Mouse (Mus musculus) embryonic facial prominence, embryonic 14.5 days (tissue): ENCODE measurements at regions not wholly inside any gene's neighbourhood (a gene's known extent, or its start where the extent isn't known, plus 50 kb on each side); places are given as distances from the start of the nearest gene placed in this dataset.

Source experiments
- ATAC-seq: fragments of 200-750 bp; cut with Nextera tagmentation; 2 replicates; pipeline ENCODE4 v1.8.0; 2017; ENCODE audit warnings: low read depth, moderate number of reproducible peaks, moderate TSS enrichment
- DNase-seq: peaks from one replicate; pipeline ENCODE4 v3.0.0-alpha.2; 2015; ENCODE audit warnings: low spot score
- H3K27ac ChIP-seq: fragments of 300-500 bp; sonication (generic); replicated peaks from 2 replicates; pipeline ENCODE4 v1.5.1; 2014; ENCODE audit warnings: low read depth, mild to moderate bottlenecking, low read length, moderate library complexity
- H3K27me3 ChIP-seq: fragments of 300-500 bp; sonication (generic); replicated peaks from 2 replicates; pipeline ENCODE4 v1.6.1; 2014; ENCODE audit warnings: low read length; ENCODE audit not compliant: control insufficient read depth, insufficient read depth
- H3K36me3 ChIP-seq: fragments of 300-500 bp; sonication (generic); 2 replicates; pipeline ENCODE4 v1.6.1; 2014; ENCODE audit warnings: low read length, mixed read lengths; ENCODE audit not compliant: control insufficient read depth, insufficient read depth
- H3K4me1 ChIP-seq: fragments of 300-500 bp; sonication (generic); 2 replicates; pipeline ENCODE4 v1.6.1; 2014; ENCODE audit warnings: antibody characterized with exemption, low read length; ENCODE audit not compliant: control insufficient read depth, insufficient read depth
- H3K4me2 ChIP-seq: fragments of 300-500 bp; sonication (generic); 2 replicates; pipeline ENCODE4 v1.6.1; 2014; ENCODE audit warnings: low read depth, mild to moderate bottlenecking, low read length, moderate library complexity, mixed read lengths
- H3K4me3 ChIP-seq: fragments of 300-500 bp; sonication (generic); 2 replicates; pipeline ENCODE4 v1.5.1; 2014; ENCODE audit warnings: low read depth, mild to moderate bottlenecking, low read length
- H3K9ac ChIP-seq: fragments of 300-500 bp; sonication (generic); 2 replicates; pipeline ENCODE4 v1.6.1; 2014; ENCODE audit warnings: low read depth, mild to moderate bottlenecking, low read length, moderate library complexity, mixed read lengths
- H3K9me3 ChIP-seq: fragments of 300-500 bp; sonication (generic); 2 replicates; pipeline ENCODE4 v1.6.1; 2016; ENCODE audit warnings: low read length; ENCODE audit not compliant: control insufficient read depth
- WGBS: fragments of 180-500 bp; shearing (Covaris S2); extraction: QIAGEN DNeasy Blood & Tissue Kit; methylation state at CpG from one replicate; pipeline ENCODE4 v1.1.7; 2014; 5-methylcytosine and 5-hydroxymethylcytosine counted together

DNA sequence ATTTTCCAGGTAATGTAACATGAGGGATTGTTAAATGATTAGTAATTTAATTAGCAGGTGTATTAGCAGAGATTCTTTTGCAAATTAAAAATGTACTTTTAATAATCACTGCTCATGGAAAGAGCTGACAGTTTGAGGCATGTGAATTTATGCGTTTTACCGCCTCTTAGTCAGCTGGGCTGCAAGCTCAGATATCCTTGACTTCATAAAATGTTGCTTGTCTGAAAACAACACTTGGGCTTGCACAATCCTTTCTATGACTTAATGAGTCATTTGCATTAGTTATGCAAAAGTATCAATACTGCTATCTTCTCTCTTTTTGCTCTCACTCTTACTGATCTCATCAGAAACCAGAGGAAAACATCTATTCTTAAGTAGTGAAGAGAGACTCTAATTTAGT lies 571.3 kb upstream of the Pdzrn3 start:
- Histone ChIP-seq H3K27ac (no peak overlapping the region), H3K27me3 (no peaks in the 10 kb centered on the region), H3K9ac (no peak overlapping the region), H3K4me2 (no peak overlapping the region), H3K4me3 (no peak overlapping the region), H3K4me1 (no peaks in the 10 kb centered on the region), H3K9me3 (0 out of 2 replicates have a peak, but pooled peaks cover 3% of the 10 kb centered on the region), H3K36me3 (no peaks in the 10 kb centered on the region)
- ATAC-seq (no peak), DNase-seq (no peak)
- WGBS, result 82% methylated on average over 2 of the region's 2 CpGs

DNA sequence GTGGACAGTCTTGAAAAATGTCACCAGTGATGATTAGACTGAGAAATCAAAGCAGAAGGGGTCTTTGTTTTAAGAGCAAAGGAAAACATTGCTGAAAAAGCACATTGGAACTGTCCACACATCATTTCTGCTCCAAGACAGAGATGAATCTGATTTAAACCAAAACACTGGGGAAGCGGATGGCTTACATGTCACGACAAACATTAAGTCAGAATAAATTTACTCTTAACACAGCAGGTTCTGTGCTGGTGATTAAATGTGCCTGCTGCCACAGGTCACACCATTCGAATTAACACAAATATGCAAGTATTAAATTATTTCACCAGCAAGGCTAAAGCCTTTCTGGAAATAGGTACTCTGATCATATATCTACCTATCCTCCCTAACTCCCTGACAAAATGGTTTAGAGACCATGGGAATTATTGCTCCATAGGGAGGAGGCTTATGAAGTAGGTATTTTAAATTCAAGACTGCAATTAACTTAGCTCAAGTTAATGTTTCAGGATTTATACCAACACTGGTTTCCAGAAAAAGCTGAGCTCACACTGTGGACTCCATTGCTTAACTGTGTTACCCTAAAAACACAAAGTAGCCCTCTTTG lies 562.7 kb upstream of the Pdzrn3 start:
- no peak overlapping the region for H3K9ac ChIP-seq
- no peaks in the 10 kb centered on the region for H3K36me3 ChIP-seq
- no peaks in the 10 kb centered on the region for H3K9me3 ChIP-seq
- H3K27me3 ChIP-seq, result no peaks in the 10 kb centered on the region
- no peaks in the 10 kb centered on the region for H3K4me1 ChIP-seq
- no peak overlapping the region for H3K4me3 ChIP-seq
- no peak overlapping the region for H3K4me2 ChIP-seq
- no peak for ATAC-seq
- no peak overlapping the region for H3K27ac ChIP-seq
- WGBS, result 70% methylated on average over 3 of the region's 3 CpGs
- DNase-seq, result no peak

DNA sequence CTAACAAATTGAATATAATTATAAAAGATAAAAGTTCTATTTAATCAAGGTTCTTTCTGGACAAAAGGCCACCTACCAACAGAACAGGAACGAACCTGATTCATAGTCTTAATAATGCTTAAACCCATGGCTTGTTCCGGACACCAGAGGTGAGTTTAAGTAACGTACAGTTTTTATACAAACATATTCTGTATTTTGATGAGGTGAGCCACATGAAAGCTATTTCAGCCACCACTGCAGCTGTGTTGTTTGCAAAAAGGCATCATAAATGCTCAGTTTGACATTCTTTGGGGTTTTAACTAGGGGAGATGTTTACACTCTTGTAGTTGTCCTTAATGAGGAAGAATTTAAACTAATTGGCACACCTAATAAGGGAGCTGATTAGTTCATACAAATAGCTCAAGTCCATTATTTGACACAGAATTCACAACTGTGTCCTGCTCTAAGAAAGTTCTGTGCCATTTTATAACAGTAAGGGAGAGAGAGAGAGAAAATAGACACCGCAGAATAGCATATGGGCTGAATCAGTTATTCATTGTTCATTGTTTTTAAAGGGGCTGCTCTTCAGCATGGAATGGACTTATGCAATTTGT lies 560.8 kb upstream of the Pdzrn3 start:
- WGBS, result 63% methylated on average over 4 of the region's 4 CpGs
- no peak for DNase-seq
- H3K27me3 ChIP-seq, result no peaks in the 10 kb centered on the region
- no peaks in the 10 kb centered on the region for H3K36me3 ChIP-seq
- ATAC-seq, result no peak
- no peaks in the 10 kb centered on the region for H3K4me1 ChIP-seq
- H3K27ac ChIP-seq, result no peak overlapping the region
- H3K9me3 ChIP-seq, result no peaks in the 10 kb centered on the region
- H3K4me3 ChIP-seq, result no peak overlapping the region
- H3K4me2 ChIP-seq, result no peak overlapping the region
- no peak overlapping the region for H3K9ac ChIP-seq

DNA sequence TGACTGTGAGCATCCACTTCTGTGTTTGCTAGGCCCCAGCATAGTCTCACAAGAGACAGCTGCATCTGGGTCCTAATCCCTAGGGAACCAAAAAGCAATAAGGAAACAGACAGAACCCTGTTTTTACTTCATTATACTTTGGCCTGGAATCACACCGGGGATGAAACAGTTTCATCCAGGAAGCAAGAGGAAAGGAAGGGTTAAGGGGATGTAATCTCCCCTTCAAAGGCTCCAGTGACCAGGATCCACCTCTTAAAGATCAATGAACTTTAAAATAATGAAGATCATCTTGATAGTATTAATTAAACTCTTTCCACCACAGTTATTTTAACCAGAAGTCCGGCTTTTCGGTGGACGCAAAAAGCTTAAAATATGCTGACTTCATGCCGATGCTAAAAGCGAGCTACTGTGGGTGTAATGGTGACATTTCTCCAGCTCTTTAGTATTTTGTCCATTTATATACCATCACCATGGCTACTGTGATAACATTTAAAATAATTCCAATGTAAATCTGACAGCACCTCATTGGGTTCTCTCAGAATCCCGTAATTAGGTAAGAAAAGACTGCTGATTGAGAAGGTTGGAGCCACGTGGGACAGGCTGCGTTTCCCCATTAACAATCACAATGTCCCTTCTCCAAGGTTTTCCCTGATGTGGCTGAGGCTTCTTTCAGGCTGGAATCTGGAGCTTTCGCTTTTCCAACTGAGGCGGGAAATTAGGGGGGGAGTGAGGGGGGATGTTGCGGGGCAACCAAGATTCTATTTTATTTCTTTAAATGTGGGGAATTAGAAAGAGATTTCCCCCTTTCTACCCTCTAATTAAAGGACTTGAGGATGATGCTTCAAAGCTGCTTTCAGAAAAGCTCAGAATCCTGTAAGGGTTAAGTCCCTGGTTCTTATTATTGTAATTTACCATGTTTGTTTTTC lies 560.0 kb upstream of the Pdzrn3 start:
- Histone ChIP-seq H3K4me3 (no peak overlapping the region), H3K27me3 (no peaks in the 10 kb centered on the region), H3K36me3 (no peaks in the 10 kb centered on the region), H3K4me2 (no peak overlapping the region), H3K4me1 (no peaks in the 10 kb centered on the region), H3K9me3 (no peaks in the 10 kb centered on the region), H3K27ac (no peak overlapping the region), H3K9ac (no peak overlapping the region)
- whole genome bisulfite sequencing, result 61% methylated on average over 12 of the region's 12 CpGs
- DNase-seq, result no peak
- ATAC-seq, result no peak

DNA sequence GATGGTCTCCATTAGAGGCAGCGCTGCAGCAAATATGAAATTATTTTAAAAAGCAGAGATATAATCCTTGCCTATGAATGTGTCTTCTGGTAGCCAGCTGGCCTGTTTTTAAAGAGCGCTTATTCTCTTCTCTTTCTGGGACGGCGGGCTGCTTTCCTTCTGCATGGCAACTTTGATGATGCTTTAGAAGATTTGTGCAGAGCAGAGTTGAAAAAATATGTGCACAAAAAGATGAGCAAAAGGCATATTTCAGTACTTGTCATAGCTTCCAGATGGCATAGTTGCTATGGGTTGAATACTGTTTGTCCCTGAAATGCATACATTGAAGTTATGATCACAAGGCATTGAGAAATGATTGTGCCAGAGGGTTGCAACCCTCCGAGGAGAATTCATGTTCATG lies 554.1 kb upstream of the Pdzrn3 start:
- Histone ChIP-seq H3K27me3 (no peaks in the 10 kb centered on the region), H3K9ac (no peak overlapping the region), H3K4me3 (no peak overlapping the region), H3K9me3 (no peaks in the 10 kb centered on the region), H3K36me3 (no peaks in the 10 kb centered on the region), H3K27ac (no peak overlapping the region), H3K4me2 (no peak overlapping the region), H3K4me1 (no peaks in the 10 kb centered on the region)
- ATAC-seq (no peak), DNase-seq (no peak)
- WGBS, result 85% methylated on average over 5 of the region's 5 CpGs

DNA sequence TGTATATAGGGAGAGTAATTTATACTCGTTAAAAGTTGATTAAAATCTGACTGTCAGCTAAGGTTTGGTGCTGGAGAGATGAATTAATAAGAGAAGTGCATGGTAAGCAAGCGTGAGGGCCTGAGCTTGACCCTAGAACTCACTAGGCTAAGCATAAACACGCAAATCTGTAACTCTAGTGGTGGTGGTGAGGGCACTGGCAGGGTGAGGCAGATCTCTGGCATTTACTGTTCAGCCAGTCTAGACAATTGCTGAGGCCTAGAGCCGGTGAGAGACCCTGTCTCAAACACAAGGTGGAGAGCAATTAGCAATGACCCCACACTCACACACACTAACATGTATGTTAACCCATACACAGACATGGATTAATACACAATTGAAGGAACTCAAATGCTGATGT lies 544.0 kb upstream of the Pdzrn3 start:
- no peaks in the 10 kb centered on the region for H3K27me3 ChIP-seq
- ATAC-seq, result no peak
- WGBS, result 63% methylated on average over 4 of the region's 4 CpGs
- DNase-seq, result no peak
- no peaks in the 10 kb centered on the region for H3K36me3 ChIP-seq
- H3K27ac ChIP-seq, result no peak overlapping the region
- no peak overlapping the region for H3K4me3 ChIP-seq
- no peak overlapping the region for H3K4me2 ChIP-seq
- H3K9me3 ChIP-seq, result no peaks in the 10 kb centered on the region
- H3K4me1 ChIP-seq, result no peaks in the 10 kb centered on the region
- no peak overlapping the region for H3K9ac ChIP-seq

DNA sequence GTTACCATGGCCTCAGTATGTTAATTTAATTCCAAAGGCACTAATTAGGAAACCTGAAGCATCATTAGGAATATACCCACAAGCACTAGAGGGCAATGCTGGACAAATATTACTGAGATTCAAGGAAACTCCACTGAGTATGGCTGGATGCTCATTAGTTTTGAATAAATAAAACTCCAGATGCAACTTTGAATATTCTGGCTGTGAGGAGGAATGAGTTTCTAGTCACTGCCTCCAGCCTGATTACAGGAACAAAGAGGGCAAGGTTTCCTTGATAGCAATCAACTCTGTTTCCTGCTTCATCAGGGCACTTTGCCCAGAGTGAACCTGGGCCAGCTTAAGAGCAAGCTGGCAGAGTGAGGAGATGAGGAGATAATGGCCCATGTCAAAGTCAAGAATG lies 543.5 kb upstream of the Pdzrn3 start:
- 0 out of 2 replicates have a peak, but pooled peaks have one; percentile 12 for ATAC-seq
- Histone ChIP-seq H3K4me2 (no peak overlapping the region), H3K36me3 (no peaks in the 10 kb centered on the region), H3K9me3 (no peaks in the 10 kb centered on the region), H3K4me3 (no peak overlapping the region), H3K9ac (no peak overlapping the region), H3K27me3 (no peaks in the 10 kb centered on the region), H3K4me1 (no peaks in the 10 kb centered on the region), H3K27ac (no peak overlapping the region)
- peak; percentile 62 for DNase-seq

DNA sequence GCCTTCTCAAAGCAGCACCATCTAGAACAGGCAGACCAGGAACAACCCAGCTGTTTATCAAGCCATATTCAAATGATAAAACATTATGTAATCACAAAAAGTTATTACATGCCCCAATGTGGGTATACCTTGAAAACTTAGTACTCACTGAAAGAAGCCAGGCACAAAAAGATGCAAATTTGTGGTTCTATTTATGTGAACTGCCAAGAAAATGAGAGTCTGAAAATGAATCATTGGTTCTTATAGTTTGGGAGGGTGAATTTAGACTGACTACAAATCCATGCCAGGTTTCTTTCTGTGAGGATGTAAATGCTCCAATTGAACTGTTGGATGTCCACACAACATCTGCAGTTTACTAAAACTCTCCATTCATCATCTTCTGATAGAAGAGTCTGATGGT lies 541.2 kb upstream of the Pdzrn3 start:
- H3K27me3 ChIP-seq, result no peaks in the 10 kb centered on the region
- H3K36me3 ChIP-seq, result no peaks in the 10 kb centered on the region
- H3K9ac ChIP-seq, result no peak overlapping the region
- no peak for DNase-seq
- no peak overlapping the region for H3K4me3 ChIP-seq
- no peak overlapping the region for H3K4me2 ChIP-seq
- no peak overlapping the region for H3K27ac ChIP-seq
- H3K4me1 ChIP-seq, result no peaks in the 10 kb centered on the region
- ATAC-seq, result no peak
- no peaks in the 10 kb centered on the region for H3K9me3 ChIP-seq

DNA sequence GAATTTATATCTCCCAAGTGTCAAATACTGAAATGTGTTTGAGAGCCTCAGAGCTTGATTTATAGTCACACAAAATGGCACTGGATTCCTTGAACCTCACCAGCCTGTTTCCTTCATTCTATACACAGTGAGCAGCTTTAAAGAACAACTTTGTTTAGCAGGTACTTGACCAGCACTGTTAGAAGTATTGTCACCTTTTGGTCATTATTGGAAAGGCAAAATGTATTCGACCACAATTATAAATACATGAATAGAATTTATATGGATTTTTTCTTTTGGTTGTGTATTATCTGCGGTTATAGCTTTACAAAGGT lies 527.3 kb upstream of the Pdzrn3 start:
- 88% methylated on average over 2 of the region's 2 CpGs for WGBS
- ATAC-seq (no peak), DNase-seq (no peak)
- Histone ChIP-seq H3K27ac (no peak overlapping the region), H3K4me2 (no peak overlapping the region), H3K9me3 (no peaks in the 10 kb centered on the region), H3K4me1 (no peaks in the 10 kb centered on the region), H3K27me3 (no peaks in the 10 kb centered on the region), H3K9ac (no peak overlapping the region), H3K4me3 (no peak overlapping the region), H3K36me3 (no peaks in the 10 kb centered on the region)
